Mouse (Mus musculus) stomach, embryonic 16.5 days (tissue): Measurements from ENCODE around the gene Polr2j. TPM values are rescaled to one million over a fixed set of nuclear protein-coding genes. Genes with fewer than 3 reads are reported as not detected.
"Not testable (repeated sequence)": the region's sequence is repeated elsewhere in the genome, so short reads cannot be mapped to it uniquely, and the experiment has no call there.

ENCODE experiments used
- ATAC-seq: fragments of 200-750 bp; cut with Nextera tagmentation; 2 replicates; pipeline ENCODE4 v1.8.0; 2017; ENCODE audit warnings: moderate number of reproducible peaks, moderate TSS enrichment; ENCODE audit not compliant: insufficient read depth, low FRiP score
- H3K27ac ChIP-seq: fragments of 300-500 bp; sonication (generic); 2 replicates; pipeline ENCODE4 v1.5.1; 2014; ENCODE audit warnings: low read length
- H3K27me3 ChIP-seq: fragments of 300-500 bp; sonication (generic); 2 replicates; pipeline ENCODE4 v1.6.1; 2014; ENCODE audit warnings: low read length, control low read depth, mixed read lengths; ENCODE audit not compliant: control insufficient read depth, insufficient read depth
- H3K36me3 ChIP-seq: fragments of 300-500 bp; sonication (generic); 2 replicates; pipeline ENCODE4 v1.6.1; 2014; ENCODE audit warnings: low read length; ENCODE audit not compliant: control insufficient read depth, insufficient read depth
- H3K4me1 ChIP-seq: fragments of 300-500 bp; sonication (generic); 2 replicates; pipeline ENCODE4 v1.6.1; 2014; ENCODE audit warnings: low read length, control low read depth, mixed read lengths; ENCODE audit not compliant: control insufficient read depth, insufficient read depth
- H3K4me2 ChIP-seq: fragments of 300-500 bp; sonication (generic); 2 replicates; pipeline ENCODE4 v1.6.1; 2014; ENCODE audit warnings: low read depth, low read length, mixed read lengths
- H3K4me3 ChIP-seq: fragments of 300-500 bp; sonication (generic); replicated peaks from 2 replicates; pipeline ENCODE4 v1.5.1; 2014; ENCODE audit warnings: mild to moderate bottlenecking, low read length
- H3K9ac ChIP-seq: fragments of 300-500 bp; sonication (generic); 2 replicates; pipeline ENCODE4 v1.6.1; 2014; ENCODE audit warnings: low read length
- H3K9me3 ChIP-seq: fragments of 300-500 bp; sonication (generic); replicated peaks from 2 replicates; pipeline ENCODE4 v1.6.1; 2016; ENCODE audit warnings: low read length, control low read depth; ENCODE audit not compliant: control insufficient read depth
- WGBS: fragments of 180-500 bp; shearing (Covaris S2); extraction: QIAGEN DNeasy Blood & Tissue Kit; methylation state at CpG from one replicate; pipeline ENCODE4 v1.1.7; 2014; 5-methylcytosine and 5-hydroxymethylcytosine counted together
- polyA plus RNA-seq: library from polyadenylated mRNA; unstranded; fragments of >200 nt; fragmentation: Nextera tagmentation; extraction: Ambion mirVana; gene quantifications from 2 replicates; pipeline ENCODE4 v1.2.1, GENCODE M21; 2015

Gene Polr2j
- polyA plus RNA-seq, 1 experiment from 2014 or later, result 198 TPM

DNA sequence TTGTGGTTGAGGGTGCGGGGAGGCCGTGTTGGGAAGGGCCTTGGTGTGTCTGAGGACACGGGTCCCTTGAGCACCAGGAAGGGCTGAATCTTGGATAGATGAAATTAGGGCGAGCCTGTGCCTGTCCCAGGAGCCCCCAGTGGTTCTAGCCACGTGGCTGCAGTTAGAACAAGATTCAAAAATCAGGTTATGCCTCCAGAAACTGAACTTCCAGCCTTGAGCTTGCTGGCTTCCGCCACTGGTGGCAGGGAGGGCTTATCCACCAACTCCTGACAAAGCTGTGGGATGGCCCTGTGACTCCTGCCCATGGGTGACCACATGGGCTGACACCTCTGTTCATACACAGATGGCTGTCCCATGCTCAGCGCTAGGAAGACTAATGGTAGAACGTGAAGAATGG is 31.3 kb downstream of the Polr2j start:
- H3K4me2 ChIP-seq, result no peak overlapping the region
- no peak overlapping the region for H3K27ac ChIP-seq
- H3K4me3 ChIP-seq, result no peak overlapping the region
- H3K4me1 ChIP-seq, result no peaks in the 10 kb centered on the region
- ATAC-seq, result no peak
- no peaks in the 10 kb centered on the region for H3K9me3 ChIP-seq
- H3K9ac ChIP-seq, result no peak overlapping the region
- 0 out of 2 replicates have a peak, but pooled peaks cover under 1% of the 10 kb centered on the region for H3K36me3 ChIP-seq
- H3K27me3 ChIP-seq, result no peaks in the 10 kb centered on the region
- WGBS, result 65% methylated on average over 8 of the region's 8 CpGs

DNA sequence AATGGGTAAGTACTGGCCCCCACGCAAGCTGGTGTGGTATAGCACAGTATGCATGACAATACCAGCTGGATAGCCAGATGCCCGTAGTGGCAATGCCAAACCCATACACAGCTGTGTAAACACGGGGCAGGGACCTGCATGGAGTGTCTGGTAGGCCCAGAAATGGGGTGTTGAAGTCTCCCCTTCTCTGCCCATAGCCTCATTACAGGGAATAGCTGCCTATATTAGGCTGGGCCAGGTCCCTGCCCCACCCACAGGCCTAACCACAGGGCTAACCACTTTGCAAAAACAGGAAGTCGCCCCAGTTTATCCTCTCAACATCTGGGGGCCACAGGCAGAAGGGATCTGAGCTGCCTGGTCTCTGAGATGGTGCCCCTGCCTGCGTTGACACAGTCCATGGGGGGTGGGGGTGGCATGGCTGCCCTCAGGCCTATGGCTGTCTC is 32.7 kb downstream of the Polr2j start:
- not testable (repeated sequence) for ATAC-seq, H3K27me3 ChIP-seq, H3K4me1 ChIP-seq, H3K9me3 ChIP-seq, H3K27ac ChIP-seq, H3K9ac ChIP-seq, H3K4me3 ChIP-seq, H3K4me2 ChIP-seq, H3K36me3 ChIP-seq
- WGBS, result 66% methylated on average over 5 of the region's 5 CpGs

DNA sequence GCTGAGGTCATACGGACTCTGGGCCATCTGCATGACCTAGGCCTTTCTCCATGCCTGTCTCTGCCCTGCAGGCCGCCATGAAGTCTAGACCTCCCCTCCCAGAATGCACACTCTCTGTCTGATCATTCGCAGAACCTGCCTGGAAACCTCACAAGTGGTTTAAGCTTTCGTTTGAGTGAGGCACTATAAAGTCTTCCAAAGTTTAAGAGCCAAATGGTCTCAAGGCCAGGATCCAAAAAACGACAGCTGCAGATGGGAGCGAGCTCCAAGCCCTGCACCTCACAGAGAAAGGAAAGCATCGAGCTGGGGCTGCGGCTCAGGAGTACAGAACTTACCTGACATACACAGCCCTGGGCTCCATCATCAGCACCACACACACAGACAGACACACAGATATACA is 35.9 kb downstream of the Polr2j start:
- peak; percentile 37; the same call in 1 of the 2 replicates for ATAC-seq
- no peak overlapping the region for H3K4me2 ChIP-seq
- no peak overlapping the region for H3K4me3 ChIP-seq
- no peak overlapping the region for H3K27ac ChIP-seq
- no peak overlapping the region for H3K9ac ChIP-seq
- 67% methylated on average over 8 of the region's 8 CpGs for WGBS
- no peaks in the 10 kb centered on the region for H3K36me3 ChIP-seq
- H3K4me1 ChIP-seq, result no peaks in the 10 kb centered on the region
- H3K27me3 ChIP-seq, result no peaks in the 10 kb centered on the region
- no peaks in the 10 kb centered on the region for H3K9me3 ChIP-seq

DNA sequence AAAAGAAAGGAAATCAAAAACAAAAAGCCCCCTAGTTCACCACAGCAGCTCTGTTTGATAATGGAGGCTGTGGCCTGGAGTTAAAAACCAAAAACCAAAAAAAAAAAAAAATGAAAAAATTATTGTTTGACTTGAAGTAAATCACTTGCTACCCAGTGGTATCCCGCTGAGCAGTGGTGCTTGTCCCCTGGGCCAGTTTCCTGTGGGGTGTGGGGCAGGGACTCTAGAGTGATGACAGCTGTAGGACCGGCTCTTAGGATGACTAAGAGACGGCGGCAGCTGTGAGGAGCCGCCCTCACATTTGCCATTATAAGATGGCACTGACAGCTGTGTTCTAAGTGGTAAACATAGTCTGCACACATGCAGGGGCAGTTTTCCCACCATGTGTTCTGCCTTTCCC is 39.0 kb downstream of the Polr2j start:
- Histone ChIP-seq H3K9ac (no peak overlapping the region), H3K27ac (no peak overlapping the region), H3K9me3 (no peaks in the 10 kb centered on the region), H3K27me3 (no peaks in the 10 kb centered on the region), H3K4me3 (no peak overlapping the region), H3K4me1 (no peaks in the 10 kb centered on the region), H3K4me2 (no peak overlapping the region), H3K36me3 (no peaks in the 10 kb centered on the region)
- 78% methylated on average over 5 of the region's 5 CpGs for WGBS
- no peak for ATAC-seq

DNA sequence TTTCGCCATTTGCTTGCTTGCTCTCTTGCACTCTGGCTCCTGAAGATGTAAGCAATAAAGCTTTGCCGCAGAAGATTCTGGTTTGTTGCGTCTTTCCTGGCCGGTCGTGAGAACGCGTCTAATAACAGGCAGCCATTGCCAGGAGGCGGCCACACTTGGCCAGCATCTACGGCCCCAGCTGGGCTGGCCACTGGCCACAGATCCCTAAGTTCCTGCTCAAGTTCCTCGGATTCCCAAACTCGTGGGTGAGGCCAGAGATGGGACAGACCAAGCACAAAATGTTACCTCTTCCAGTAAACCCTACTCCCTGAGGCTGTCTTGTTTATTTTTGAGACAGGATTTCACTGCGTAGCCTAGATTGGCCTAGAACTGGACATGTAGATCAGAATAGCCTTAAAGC is 43.7 kb downstream of the Polr2j start:
- not testable (repeated sequence) for H3K9ac ChIP-seq, H3K4me3 ChIP-seq, H3K9me3 ChIP-seq, H3K27ac ChIP-seq, ATAC-seq, H3K4me2 ChIP-seq, H3K27me3 ChIP-seq, H3K4me1 ChIP-seq, H3K36me3 ChIP-seq
- 87% methylated on average over 11 of the region's 12 CpGs for WGBS

DNA sequence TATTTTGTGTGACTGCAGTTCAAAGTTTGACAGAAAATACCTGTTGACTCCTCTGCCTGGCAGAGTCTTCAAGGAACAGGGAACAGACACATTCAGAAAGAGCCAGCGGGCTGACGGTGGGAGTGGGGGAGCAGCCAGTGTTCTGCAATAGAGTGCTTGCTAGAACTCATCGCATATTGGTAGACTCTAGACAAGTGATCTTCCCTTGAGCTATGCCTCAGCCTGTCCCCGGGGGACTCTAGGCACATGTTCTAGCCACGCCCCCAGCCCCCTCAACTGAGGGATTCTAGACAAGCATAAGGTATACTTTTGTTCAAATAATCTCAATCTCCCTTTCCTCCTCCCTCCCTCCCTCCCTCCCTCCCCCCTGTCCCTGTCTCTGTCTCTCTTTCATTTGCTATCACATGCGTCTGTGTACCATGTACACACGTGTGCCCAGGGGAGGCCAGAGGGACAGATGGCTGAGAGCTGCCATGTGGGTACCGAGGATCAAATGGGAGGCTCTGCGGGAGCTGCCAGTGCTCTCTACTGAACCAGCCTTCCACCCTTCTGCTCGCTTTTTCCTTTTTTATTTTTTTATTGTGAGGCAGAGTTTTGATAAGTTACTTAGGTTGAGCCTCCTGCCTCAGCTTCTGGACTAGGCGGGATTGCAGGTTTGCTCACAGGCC is 47.5 kb downstream of the Polr2j start:
- no peak overlapping the region for H3K27ac ChIP-seq
- H3K4me2 ChIP-seq, result no peak overlapping the region
- no peaks in the 10 kb centered on the region for H3K36me3 ChIP-seq
- H3K4me1 ChIP-seq, result no peaks in the 10 kb centered on the region
- no peak for ATAC-seq
- H3K9me3 ChIP-seq, result no peaks in the 10 kb centered on the region
- H3K27me3 ChIP-seq, result no peaks in the 10 kb centered on the region
- 77% methylated on average over 11 of the region's 11 CpGs for WGBS
- H3K4me3 ChIP-seq, result no peak overlapping the region
- no peak overlapping the region for H3K9ac ChIP-seq

DNA sequence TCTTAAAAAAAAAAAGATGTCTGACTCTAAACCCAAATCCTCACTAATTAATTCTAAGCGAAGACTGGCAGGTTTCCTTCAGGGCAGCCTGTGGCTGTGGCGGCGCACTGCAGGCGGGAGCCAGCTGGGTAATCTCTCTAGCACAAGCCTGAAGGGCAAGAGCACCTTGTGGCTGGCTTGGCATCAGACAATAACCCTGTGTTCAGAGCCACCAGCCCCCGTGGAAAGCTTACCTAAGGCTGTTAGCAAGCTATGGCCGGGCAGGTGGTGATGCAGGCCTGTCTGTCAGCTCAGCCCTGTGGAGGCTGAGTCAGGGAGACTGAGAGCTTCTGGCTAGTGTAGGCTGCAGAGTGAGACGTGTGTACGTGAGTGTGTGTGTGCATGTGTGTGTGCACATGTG is 48.8 kb downstream of the Polr2j start:
- H3K27ac ChIP-seq, result no peak overlapping the region
- no peaks in the 10 kb centered on the region for H3K27me3 ChIP-seq
- 79% methylated on average over 8 of the region's 8 CpGs for WGBS
- H3K4me2 ChIP-seq, result no peak overlapping the region
- H3K36me3 ChIP-seq, result no peaks in the 10 kb centered on the region
- no peaks in the 10 kb centered on the region; the same call in 1 of the 2 replicates for H3K4me1 ChIP-seq
- no peak overlapping the region for H3K9ac ChIP-seq
- ATAC-seq, result no peak
- H3K9me3 ChIP-seq, result no peaks in the 10 kb centered on the region
- H3K4me3 ChIP-seq, result no peak overlapping the region

DNA sequence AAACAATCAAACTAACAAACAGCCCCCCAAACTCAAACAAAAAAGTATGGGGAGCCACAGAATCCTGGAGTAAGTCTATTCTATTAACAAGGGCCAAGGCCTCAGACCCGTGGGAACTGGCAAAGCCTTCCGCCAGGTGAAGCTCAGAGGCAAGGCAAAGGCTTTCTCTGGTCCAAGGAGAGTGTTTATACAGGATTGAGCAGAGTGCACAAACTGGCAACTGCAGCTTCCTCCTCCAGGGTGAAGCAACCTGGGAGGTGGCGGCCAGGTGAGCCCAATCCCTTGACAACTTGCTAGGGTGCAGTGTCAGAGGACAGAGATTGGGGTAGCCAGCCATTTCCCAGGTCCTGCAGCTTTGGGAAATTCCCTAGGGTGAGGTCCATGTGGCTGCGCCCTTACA is 50.9 kb downstream of the Polr2j start:
- Histone ChIP-seq H3K27me3 (no peaks in the 10 kb centered on the region), H3K36me3 (no peaks in the 10 kb centered on the region), H3K27ac (no peak overlapping the region), H3K4me1 (peaks cover 12% of the 10 kb centered on the region), H3K4me2 (no peak overlapping the region), H3K4me3 (no peak overlapping the region), H3K9me3 (no peaks in the 10 kb centered on the region), H3K9ac (no peak overlapping the region)
- 87% methylated on average over 4 of the region's 4 CpGs for WGBS
- no peak for ATAC-seq

DNA sequence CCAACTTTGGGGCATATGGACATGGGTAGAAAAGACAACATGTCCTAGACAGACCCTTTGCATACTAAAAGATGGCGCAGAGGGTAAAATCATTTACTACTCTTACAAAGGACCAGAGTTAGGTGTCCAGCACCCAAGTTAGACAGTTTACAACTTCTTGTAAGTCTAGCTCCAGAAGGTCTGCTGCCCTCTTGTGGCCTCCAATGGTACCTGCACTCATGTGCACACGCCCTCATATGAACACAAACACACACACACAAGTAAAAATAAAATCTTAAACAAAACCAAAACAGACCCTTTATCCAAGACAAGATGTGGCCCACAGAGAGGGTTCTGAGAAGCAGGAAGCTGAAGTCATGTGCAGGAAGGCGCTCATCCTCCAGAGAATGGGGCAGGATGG is 51.6 kb downstream of the Polr2j start:
- H3K27ac ChIP-seq, result no peak overlapping the region
- ATAC-seq, result no peak
- no peaks in the 10 kb centered on the region for H3K36me3 ChIP-seq
- no peaks in the 10 kb centered on the region for H3K27me3 ChIP-seq
- no peak overlapping the region for H3K4me3 ChIP-seq
- H3K9ac ChIP-seq, result no peak overlapping the region
- H3K4me2 ChIP-seq, result no peak overlapping the region
- WGBS, result 95% methylated on average over 3 of the region's 3 CpGs
- H3K9me3 ChIP-seq, result no peaks in the 10 kb centered on the region
- H3K4me1 ChIP-seq, result peaks cover 12% of the 10 kb centered on the region
